ENCODE assay signal across 8 mouse cellular contexts in genomic region chr5:136755696-136756095, GRCm38 (mm10).
DNase-seq lines count a peak whose midpoint lies in the region; ATAC-seq and TF ChIP-seq lines count a peak whose summit lies in the region.

No protein-coding gene starts in this region.

- TF ChIP-seq CTCF in brain, embryonic 14.5 days (IDR thresholded peaks at IDR 0.05; ENCODE audit: borderline replicate concordance, extremely low read depth, insufficient read depth, insufficient read length): peak; percentile 96
- peak; percentile 92; the same call in 1 of the 2 replicates for TF ChIP-seq CTCF in testis, adult 2 months (IDR thresholded peaks at IDR 0.05; ENCODE audit: control insufficient read depth, insufficient read depth, insufficient replicate concordance, low read depth, low read length)

- no peak overlapping the region for H3K4me2 ChIP-seq in heart, embryonic 11.5 days

- DNase-seq in heart, adult 18-20 months: peak; percentile 15 to 84
- DNase-seq in CD8-positive naive resting alpha-beta T cell, adult 2 months (ENCODE audit: low read depth in 2 of 2, low spot score in 2 of 2): peak; percentile 19 to 27
- peak; percentile 71 for DNase-seq in brain, embryonic 14.5 days (ENCODE audit: low read depth)
- peak; percentile 14 to 88 for DNase-seq in frontal cortex, adult 2 months (ENCODE audit: extremely low spot score in 1 of 2, low spot score in 1 of 2)
- peak; percentile 60 for DNase-seq in layer of hippocampus, adult 9-10 months (ENCODE audit: low spot score)
- DNase-seq in lung, postnatal 4 days: peak; percentile 42 to 66

- no peak for TF ChIP-seq POLR2A in brain, embryonic 14.5 days (IDR thresholded peaks at IDR 0.05; ENCODE audit: borderline replicate concordance, extremely low read depth, insufficient read depth, insufficient read length, poor library complexity, severe bottlenecking)
- no peak for TF ChIP-seq POLR2A in testis, adult 2 months (IDR thresholded peaks at IDR 0.05; ENCODE audit: control insufficient read depth, low read depth, low read length)

- H3K4me1 ChIP-seq in heart, embryonic 11.5 days (ENCODE audit: control insufficient read depth, insufficient read depth, low read length): no peaks in the 10 kb centered on the region
- peaks cover 15% of the 10 kb centered on the region for H3K4me1 ChIP-seq in testis, adult 2 months (ENCODE audit: control insufficient read depth, insufficient read depth, low read length)

- H3K27me3 ChIP-seq in heart, embryonic 11.5 days (ENCODE audit: control insufficient read depth, insufficient read depth, low read length): no peaks in the 10 kb centered on the region
- H3K27me3 ChIP-seq in testis, adult 2 months (ENCODE audit: control insufficient read depth, insufficient read depth, low read length): no peaks in the 10 kb centered on the region

- H3K36me3 ChIP-seq in heart, embryonic 11.5 days (ENCODE audit: control insufficient read depth, insufficient read depth, low read length): peaks cover 3% of the 10 kb centered on the region; the same call in 1 of the 2 replicates
- H3K36me3 ChIP-seq in testis, adult 2 months (ENCODE audit: control insufficient read depth, insufficient read depth, low read length): no peaks in the 10 kb centered on the region

- no peaks in the 10 kb centered on the region; the same call in 1 of the 2 replicates for H3K9me3 ChIP-seq in heart, embryonic 11.5 days (replicated peaks; ENCODE audit: control insufficient read depth, low read length)

- no peak for ATAC-seq in heart, embryonic 11.5 days (replicated peaks; ENCODE audit: insufficient number of reproducible peaks, low FRiP score, low TSS enrichment)

- WGBS in heart, embryonic 11.5 days (ENCODE audit: insufficient replicate concordance): 6% methylated on average over 3 of the region's 3 CpGs

- H3K4me3 ChIP-seq in heart, embryonic 11.5 days (ENCODE audit: low read depth, low read length): no peak overlapping the region
- no peak overlapping the region for H3K4me3 ChIP-seq in testis, adult 2 months (ENCODE audit: control insufficient read depth, low read depth, low read length)

- H3K9ac ChIP-seq in heart, embryonic 11.5 days (ENCODE audit: low read depth, low read length): no peak overlapping the region

- H3K27ac ChIP-seq in heart, embryonic 11.5 days (ENCODE audit: low read depth, low read length): no peak overlapping the region
- no peak overlapping the region for H3K27ac ChIP-seq in testis, adult 2 months (ENCODE audit: control insufficient read depth, insufficient read depth, low read depth, low read length)
